Mouse (Mus musculus) stomach, postnatal 0 days (tissue): ENCODE measurements at regions not wholly inside any gene's neighbourhood (a gene's known extent, or its start where the extent isn't known, plus 50 kb on each side); places are given as distances from the start of the nearest gene placed in this dataset.

ENCODE experiments used
- CTCF ChIP-seq: IDR thresholded peaks from 2 replicates; pipeline ENCODE4 v1.5.1; 2016; ENCODE audit warnings: antibody characterized with exemption, low read depth, mild to moderate bottlenecking, moderate library complexity
- EP300 ChIP-seq: optimal IDR thresholded peaks from 2 replicates; pipeline ENCODE3; 2016; ENCODE audit warnings: antibody characterized with exemption

DNA sequence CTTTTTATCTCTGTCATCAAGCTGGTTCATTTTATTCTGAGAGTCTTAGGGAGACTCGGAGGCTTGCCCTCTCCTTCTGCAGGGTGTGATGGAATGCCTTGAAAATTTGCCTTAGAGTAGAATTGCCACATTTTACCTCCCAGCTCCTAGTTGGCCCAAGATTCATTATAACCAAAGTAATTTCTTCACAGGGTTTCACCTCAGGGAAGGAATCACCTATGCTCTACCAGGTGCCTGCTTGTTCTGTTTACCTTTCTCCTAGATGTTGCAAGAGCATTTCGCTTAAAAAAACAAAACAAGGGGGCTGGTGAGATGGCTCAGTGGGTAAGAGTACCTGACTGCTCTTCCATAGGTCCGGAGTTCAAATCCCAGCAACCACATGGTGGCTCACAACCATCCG lies 134.8 kb downstream of the Plk2 start:
- no peak for TF ChIP-seq CTCF
- TF ChIP-seq EP300: no peak
